Mouse (Mus musculus) CD4-positive, CD25-positive, alpha-beta regulatory T cell, adult 2 months (primary cell): ENCODE measurements around the gene Sh3tc1.

Source experiments
- DNase-seq: peaks from one replicate; pipeline ENCODE4 v3.0.0-alpha.2; 2012; ENCODE audit warnings: low read depth, low spot score

Sh3tc1 gene

GRCm38 (mm10) chr5:35739536-35740278 lies at the start of gene Sh3tc1:
Gene Sh3tc1 (minus strand): TSS chr5:35739987.
- no peak for DNase-seq

GRCm38 (mm10) chr5:35788719-35789118 lies 48.9 kb upstream of the Sh3tc1 start:
- DNase-seq = no peak

DNA sequence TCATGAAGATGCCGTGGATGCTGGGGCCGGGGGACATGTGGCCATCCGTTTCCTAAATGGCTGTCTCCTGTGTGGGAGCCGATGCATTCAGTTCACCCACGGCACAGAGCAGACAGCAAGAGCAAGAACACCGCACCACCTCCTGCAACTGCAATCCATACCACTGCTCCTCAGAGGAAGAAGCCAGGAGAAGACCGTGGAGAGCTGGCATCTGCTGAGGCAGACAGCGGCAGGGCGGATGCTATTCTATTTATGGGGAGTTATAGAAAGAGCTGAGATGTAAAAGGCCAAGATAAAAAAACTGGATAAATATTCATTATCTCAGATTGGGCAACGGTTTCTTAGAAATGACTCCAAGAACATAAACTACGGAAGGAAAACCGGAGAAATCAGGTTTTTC lies 48.1 kb upstream of the Sh3tc1 start:
- DNase-seq = no peak

- no peak for DNase-seq
These were observed 46.1 kb upstream of the Sh3tc1 start for GRCm38 (mm10) chr5:35785853-35786252.

GRCm38 (mm10) chr5:35782648-35783180 lies 42.9 kb upstream of the Sh3tc1 start:
- DNase-seq = no peak

DNA sequence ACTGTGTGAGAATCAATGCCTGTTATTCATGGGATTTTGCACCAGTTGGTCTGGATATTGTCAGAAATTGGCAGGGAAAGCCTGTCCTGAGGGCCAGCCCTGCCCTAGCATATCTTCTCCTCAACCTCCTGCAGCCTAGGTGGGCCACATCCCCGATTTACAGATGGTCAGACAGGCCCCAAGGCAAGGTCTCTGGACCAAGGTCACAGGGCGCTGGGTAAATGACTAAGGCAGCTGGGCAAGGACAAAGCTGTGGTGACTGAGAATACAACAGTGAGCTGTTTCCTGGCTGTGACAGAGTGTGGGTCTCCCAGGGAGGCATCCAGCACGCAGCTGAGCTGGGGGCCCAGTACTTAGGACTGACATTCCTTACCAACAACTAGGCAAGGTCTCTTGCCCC lies 41.3 kb upstream of the Sh3tc1 start:
- DNase-seq = no peak

GRCm38 (mm10) chr5:35774137-35774424 lies 34.3 kb upstream of the Sh3tc1 start:
- no peak for DNase-seq

GRCm38 (mm10) chr5:35773274-35774136 lies 33.7 kb upstream of the Sh3tc1 start:
- no peak for DNase-seq

DNA sequence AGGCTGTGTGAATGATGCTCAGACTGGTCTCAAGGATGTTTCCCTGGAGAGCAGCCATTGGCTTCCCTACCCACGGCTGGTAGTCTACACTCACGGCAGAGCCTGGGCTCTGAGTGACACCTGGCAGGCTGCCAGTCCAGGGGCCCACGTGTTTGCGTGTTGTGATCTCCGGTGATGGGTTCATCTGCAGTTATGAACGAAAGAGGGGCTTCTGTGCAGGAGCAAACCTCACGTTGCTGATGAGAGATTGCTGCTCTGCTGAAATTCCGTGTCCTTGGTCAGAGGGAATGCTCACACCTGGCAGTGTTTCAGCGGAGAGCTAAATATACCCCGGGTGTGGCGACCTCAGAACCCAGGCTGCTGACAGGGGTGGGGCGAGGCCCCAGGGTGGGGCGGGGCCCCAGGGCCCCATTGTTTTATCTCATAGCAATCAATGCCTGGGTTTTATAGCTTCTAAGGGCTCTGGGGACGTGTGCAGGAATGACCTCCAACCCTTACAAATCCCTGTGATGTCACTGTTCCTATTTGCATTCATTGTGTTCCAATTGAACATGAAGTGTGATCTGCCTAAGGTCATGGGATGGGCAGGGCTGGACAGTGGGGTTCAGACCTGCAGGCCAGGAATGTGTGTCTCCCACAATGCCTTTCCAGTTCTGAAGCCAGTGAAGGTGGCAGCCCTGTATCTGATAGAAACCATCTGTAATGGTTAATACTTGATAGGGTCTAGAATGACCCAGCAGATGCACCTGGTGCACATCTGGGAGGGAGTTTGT lies 31.3 kb upstream of the Sh3tc1 start:
- DNase-seq = peak; percentile 43

DNA sequence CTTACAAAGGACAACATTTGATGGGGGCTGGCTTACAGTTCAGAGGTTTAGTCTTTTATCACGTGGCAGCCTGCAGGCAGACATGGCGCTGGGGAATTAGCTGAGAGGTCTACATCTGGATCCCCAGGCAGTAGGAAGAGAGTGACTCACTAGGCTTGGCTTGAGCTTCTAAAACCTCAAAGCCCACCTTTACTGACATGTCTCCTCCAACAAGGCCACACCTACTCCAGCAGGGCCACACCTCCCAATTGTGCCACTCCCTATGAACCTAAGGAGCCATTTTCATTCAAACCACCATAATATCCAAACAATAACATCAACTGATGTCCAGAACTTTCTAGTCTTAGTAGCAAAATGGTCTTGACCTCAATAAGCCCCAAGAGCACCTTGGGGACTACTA lies 30.5 kb upstream of the Sh3tc1 start:
- DNase-seq = no peak

DNA sequence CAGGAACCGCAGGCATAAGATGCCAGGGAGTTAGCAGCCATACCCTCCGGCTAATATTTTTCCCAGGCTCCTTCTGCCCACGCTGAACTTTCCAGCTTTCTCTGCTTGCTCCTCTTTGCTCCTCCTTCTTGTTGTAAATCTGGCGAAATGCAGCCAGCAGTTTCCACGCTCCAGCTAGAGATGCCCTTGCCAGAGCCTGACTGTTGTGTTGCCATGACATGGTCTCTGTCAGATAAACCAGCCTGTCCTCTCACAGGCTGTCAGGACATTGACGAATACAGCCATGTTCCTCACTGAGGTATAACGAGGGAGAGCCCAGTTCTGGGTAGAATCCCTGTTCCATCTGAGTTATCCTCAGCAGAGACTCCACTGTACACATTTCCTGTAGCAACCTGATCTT lies 29.2 kb upstream of the Sh3tc1 start:
- no peak for DNase-seq

DNA sequence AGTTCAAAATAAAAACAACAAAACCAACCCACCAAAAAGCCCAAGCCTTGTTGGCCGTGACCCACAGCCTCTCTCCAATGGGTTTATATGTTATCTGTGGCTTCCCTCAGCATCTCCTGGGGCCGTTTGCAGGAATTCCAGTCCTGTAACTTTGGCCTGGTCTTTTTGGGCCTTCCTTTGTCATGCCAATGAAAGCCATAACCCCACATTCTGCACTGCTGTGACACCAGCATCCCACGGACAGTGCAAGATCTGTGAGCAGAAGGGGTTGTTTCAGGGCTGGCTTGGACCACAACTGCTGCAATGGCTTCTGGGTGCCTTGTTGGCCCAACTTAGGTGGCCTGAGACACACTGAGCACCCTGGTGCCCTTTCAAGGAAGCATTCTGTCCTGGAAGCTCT lies 28.7 kb upstream of the Sh3tc1 start:
- no peak for DNase-seq

DNA sequence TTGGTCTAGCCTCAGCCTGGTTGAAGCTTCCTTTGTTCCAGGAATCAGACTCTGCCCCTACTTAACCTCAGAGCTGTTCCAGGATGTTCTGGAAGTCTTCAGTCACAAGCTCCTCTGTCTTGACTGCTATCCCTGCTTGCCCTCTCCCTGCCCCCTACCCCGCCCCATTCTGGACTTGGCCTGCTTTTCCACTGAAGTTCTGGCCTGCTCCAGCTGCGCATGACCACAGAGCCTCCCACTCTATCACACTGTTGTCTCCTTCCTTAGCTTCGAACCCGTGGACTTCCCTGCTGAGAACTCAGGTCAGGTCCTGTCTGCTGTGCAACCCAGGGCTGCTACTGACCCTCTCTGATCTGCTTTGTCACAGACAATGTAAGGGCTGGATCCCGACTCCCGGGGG lies 26.1 kb upstream of the Sh3tc1 start:
- no peak for DNase-seq

DNA sequence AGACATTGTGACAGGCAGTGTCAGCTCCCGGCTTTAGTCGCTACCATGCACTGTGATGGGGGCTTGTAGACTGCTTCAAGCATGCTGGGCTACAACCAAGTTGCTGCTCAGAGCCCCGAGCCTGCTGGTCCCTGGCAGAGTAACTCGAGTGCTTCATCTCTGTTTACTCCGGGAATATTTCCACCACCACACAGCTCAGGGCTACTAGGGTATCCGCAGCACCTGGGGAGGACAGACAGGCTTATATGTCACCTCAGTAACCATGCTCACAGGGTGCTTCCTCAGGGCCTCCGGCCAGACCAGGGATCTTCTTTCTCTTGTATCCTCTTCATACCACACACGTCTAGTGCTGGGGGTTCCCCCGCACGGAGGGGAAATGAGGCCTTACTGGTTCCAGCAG lies 23.1 kb upstream of the Sh3tc1 start:
- no peak for DNase-seq

- DNase-seq = no peak
These were observed 22.6 kb upstream of the Sh3tc1 start for GRCm38 (mm10) chr5:35762388-35762787.

DNA sequence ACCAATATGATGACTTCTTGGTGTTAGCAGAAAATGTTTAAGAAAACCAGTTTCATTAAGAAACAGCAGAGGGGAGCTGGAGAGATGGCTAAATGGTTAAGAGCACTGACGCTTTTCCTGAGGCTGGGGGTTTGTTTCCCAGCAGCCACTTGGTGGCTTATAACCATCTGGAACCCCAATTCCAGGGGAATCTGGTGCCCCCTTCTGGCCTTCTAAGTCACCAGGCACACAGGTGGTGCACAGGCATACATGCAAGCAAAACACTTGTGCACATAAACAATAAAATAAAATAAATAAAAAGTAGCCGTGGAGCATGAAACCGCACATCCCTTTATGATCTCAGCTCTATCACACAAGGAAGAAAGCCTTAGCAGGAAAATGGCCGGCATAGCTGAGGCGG lies 21.5 kb upstream of the Sh3tc1 start:
- DNase-seq = no peak

GRCm38 (mm10) chr5:35758081-35759053 lies 18.6 kb upstream of the Sh3tc1 start:
- DNase-seq = peak; percentile 61

DNA sequence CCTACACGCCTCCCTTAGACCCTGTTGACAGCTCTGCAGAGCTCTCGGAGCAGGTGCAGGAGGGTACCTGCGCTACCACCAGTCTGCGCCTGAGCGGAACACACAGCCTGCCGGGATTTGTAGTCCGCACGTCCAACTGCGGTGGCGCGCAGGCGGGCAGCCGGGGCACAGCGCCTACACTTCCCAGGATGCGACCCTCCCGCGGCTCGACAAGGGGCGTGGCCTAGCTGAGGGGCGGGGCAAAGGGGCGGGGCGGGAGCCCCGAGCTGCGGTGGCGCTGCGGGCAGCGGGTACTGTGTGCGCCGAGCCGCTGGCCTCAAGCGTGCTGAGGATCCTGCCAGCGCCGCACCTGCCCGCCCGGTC lies 17.8 kb upstream of the Sh3tc1 start, which contains the start of gene Ablim2:
Gene Ablim2, plus strand, starts transcription at position 242 of the 363 bp plus-strand sequence.
- peak; percentile 98 for DNase-seq

GRCm38 (mm10) chr5:35756997-35757638 lies 17.3 kb upstream of the Sh3tc1 start:
- DNase-seq = peak; percentile 83

- DNase-seq = peak; percentile 16
These were observed 16.2 kb upstream of the Sh3tc1 start for GRCm38 (mm10) chr5:35756020-35756419.
